8 mouse cellular contexts compared by ENCODE assay signal in the genomic region with DNA sequence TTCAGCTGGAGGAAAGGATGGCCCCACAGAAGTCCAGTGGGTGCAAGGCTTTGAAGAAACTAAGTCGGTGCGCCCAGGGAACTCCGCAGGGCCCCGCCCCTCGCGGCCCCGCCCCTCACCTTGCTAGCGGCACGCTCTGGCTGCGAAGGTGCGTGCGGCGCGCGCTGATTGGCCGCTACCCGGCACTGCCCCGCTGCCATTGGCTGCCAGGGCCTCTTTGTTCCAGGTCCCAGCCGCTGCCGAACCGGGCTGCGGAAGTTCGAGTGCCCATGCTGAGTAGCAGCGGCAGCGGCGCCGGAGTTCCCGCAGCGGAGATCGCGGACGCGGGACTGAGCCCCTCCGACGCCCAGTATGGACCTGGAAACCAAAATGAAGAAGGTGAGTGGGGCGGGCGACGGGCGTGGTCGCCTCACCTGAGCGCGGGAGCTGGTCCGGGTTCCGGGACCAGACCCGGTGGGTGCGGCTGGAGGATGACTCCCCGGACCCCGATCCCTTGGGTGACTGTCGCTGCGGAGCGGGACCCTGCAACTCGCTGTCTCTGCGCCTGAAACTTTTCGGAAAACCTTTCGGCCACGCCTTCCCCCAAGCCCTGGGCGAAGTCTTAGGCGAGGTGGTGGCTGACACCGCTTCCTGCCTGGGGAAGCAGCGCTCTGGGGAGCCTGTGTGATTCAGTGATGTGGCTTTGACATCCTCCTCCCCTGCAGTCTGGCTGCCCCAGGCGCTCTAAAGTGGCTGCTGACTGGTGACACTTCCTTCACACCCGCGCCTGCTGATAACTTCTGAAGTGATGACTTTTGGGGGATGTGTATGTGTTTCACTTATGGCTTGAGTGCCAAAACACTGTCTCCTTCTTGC. TPM values are rescaled to one million over a fixed set of nuclear protein-coding genes. Genes with fewer than 3 reads are reported as not detected.
DNase-seq lines count a peak whose midpoint lies in the region; ATAC-seq and TF ChIP-seq lines count a peak whose summit lies in the region.

Tes (plus strand) TSS at position 214 of the 855 bp plus-strand sequence.

- H3K27ac ChIP-seq in forebrain, postnatal 0 days (ENCODE audit: low read depth, low read length), result no peak within 1 kb of the TSS
- no peak within 1 kb of the TSS; the same call in 1 of the 2 replicates for H3K27ac ChIP-seq in neural tube, embryonic 14.5 days (ENCODE audit: low read depth, low read length)

- ATAC-seq in forebrain, postnatal 0 days, result peak; percentile 97
- ATAC-seq in neural tube, embryonic 14.5 days (ENCODE audit: low read depth), result peak; percentile 99

- DNase-seq in CD8-positive naive resting alpha-beta T cell, adult 2 months (ENCODE audit: low read depth in 2 of 2, low spot score in 2 of 2), result peak; percentile 88 to 91
- peak; percentile 8 for DNase-seq in cerebellum, adult 11 months
- DNase-seq in forebrain, postnatal 0 days, result peak; percentile 82
- peak; percentile 64 to 68 for DNase-seq in heart, postnatal 36 days
- peak; percentile 30 to 41 for DNase-seq in layer of hippocampus, adult 18-20 months (ENCODE audit: low spot score in 2 of 2)
- DNase-seq in lung, adult 2 months, result peak; percentile 86
- peak; percentile 73 for DNase-seq in testis, postnatal 10 days (ENCODE audit: low spot score)

- peak; percentile 18; the same call in 1 of the 2 replicates for TF ChIP-seq POLR2A in lung, adult 2 months (IDR thresholded peaks at IDR 0.05; ENCODE audit: borderline replicate concordance, extremely low read depth, low read depth, low read length)

- peak within 1 kb of the TSS; percentile 71 for H3K4me2 ChIP-seq in forebrain, postnatal 0 days (ENCODE audit: low read depth)
- peak within 1 kb of the TSS; percentile 80 for H3K4me2 ChIP-seq in neural tube, embryonic 14.5 days (ENCODE audit: low read depth, low read length)

- H3K4me3 ChIP-seq in forebrain, postnatal 0 days (ENCODE audit: low read depth, low read length), result peak within 1 kb of the TSS; percentile 70
- H3K4me3 ChIP-seq in lung, adult 2 months (replicated peaks; ENCODE audit: extremely low read depth, low read depth, low read length), result peak within 1 kb of the TSS; percentile 69
- peak within 1 kb of the TSS; percentile 85 for H3K4me3 ChIP-seq in neural tube, embryonic 14.5 days (ENCODE audit: low read depth, low read length)

- H3K27me3 ChIP-seq in forebrain, postnatal 0 days (ENCODE audit: insufficient read depth, low read length), result no peaks in the 10 kb centered on the region
- no peaks in the 10 kb centered on the region for H3K27me3 ChIP-seq in neural tube, embryonic 14.5 days (ENCODE audit: control insufficient read depth, insufficient read depth, low read length)

- intact Hi-C loops in heart, postnatal 36 days (cut with DNase I), result no loop called here

- peak within 1 kb of the TSS; percentile 72 for H3K9ac ChIP-seq in forebrain, postnatal 0 days
- peak within 1 kb of the TSS; percentile 89 for H3K9ac ChIP-seq in neural tube, embryonic 14.5 days (replicated peaks; ENCODE audit: low read depth, low read length)

- H3K4me1 ChIP-seq in forebrain, postnatal 0 days (ENCODE audit: insufficient read depth), result 0 out of 2 replicates have a peak, but pooled peaks cover 3% of the 10 kb centered on the region
- peaks cover 6% of the 10 kb centered on the region for H3K4me1 ChIP-seq in lung, adult 2 months (ENCODE audit: control insufficient read depth, insufficient read depth, low read length)
- H3K4me1 ChIP-seq in neural tube, embryonic 14.5 days (ENCODE audit: control insufficient read depth, insufficient read depth, low read length), result 0 out of 2 replicates have a peak, but pooled peaks cover 5% of the 10 kb centered on the region

- TF ChIP-seq CTCF in forebrain, postnatal 0 days (IDR thresholded peaks at IDR 0.05; ENCODE audit: low read depth), result no peak
- TF ChIP-seq CTCF in lung, adult 2 months (IDR thresholded peaks at IDR 0.05; ENCODE audit: insufficient read depth, low read length), result no peak

- no peaks in the 10 kb centered on the region for H3K36me3 ChIP-seq in forebrain, postnatal 0 days (ENCODE audit: insufficient read depth)
- no peaks in the 10 kb centered on the region for H3K36me3 ChIP-seq in neural tube, embryonic 14.5 days (ENCODE audit: control insufficient read depth, insufficient read depth, low read length)

- under 1% methylated on average over 63 of the region's 63 CpGs for WGBS in forebrain, postnatal 0 days
- under 1% methylated on average over 63 of the region's 63 CpGs for WGBS in lung, adult 2 months
- WGBS in neural tube, embryonic 14.5 days, result under 1% methylated on average over 63 of the region's 63 CpGs

- no peaks in the 10 kb centered on the region for H3K9me3 ChIP-seq in forebrain, postnatal 0 days (ENCODE audit: low read length)
- H3K9me3 ChIP-seq in neural tube, embryonic 14.5 days (ENCODE audit: control insufficient read depth, low read length), result no peaks in the 10 kb centered on the region

RNA-seq across cellular contexts. Expression of gene Tes, which starts in this region (rescaled TPM):
- total RNA-seq in forebrain, postnatal 0 days (2014; rRNA removed), result 31.8 and 45.5 TPM in 2 replicates
- polyA plus RNA-seq in forebrain, postnatal 0 days (2015; fragmentation: Nextera tagmentation; extraction: Ambion mirVana), result 22.0 and 24.1 TPM in 2 replicates
- 1 to 10 TPM; 3.4 to 3.5 TPM for total RNA-seq in heart, postnatal 36 days (2021)
- total RNA-seq in layer of hippocampus, adult 18-20 months (2021), result 1 to 10 TPM; 1.7 to 2.1 TPM
- polyA plus RNA-seq in lung, adult 2 months (2012; rRNA removed), result 15.5 and 20.3 TPM in 2 replicates
- polyA plus RNA-seq in neural tube, embryonic 14.5 days (2014; fragmentation: Nextera tagmentation; extraction: Ambion mirVana), result 85.2 and 87.0 TPM in 2 replicates

Comparison
In these comparisons a context has a peak if more than half of its experiments do, and no peak if none do; other contexts are left out.
1. DNase-seq: peak in every context shown above with its lines; median percentile 90 in CD8-positive naive resting alpha-beta T cell, adult 2 months; 86 in lung, adult 2 months; 82 in forebrain, postnatal 0 days; 73 in testis, postnatal 10 days; 66 in heart, postnatal 36 days; 36 in layer of hippocampus, adult 18-20 months; 8 in cerebellum, adult 11 months.